Mouse (Mus musculus) Patski (cell line): ENCODE data around the gene H2-T23. TPM values are rescaled to one million over a fixed set of nuclear protein-coding genes. Genes with fewer than 3 reads are reported as not detected.

ENCODE experiments used
- ATAC-seq: fragments of 100-300 bp; one replicate; pipeline ENCODE4 v1.8.0; 2021
- CTCF ChIA-PET: fragments of 350-600 bp; sonication (Branson Sonifier 250); formaldehyde crosslinking; loops from one replicate; lab custom pipeline; 2022; ENCODE audit warnings: inconsistent platforms; lab: Charles Lee
- POLR2A ChIA-PET: fragments of 350-600 bp; sonication (Branson Sonifier 250); formaldehyde crosslinking; loops from one replicate; lab custom pipeline; 2022; ENCODE audit warnings: antibody characterized with exemption, inconsistent platforms; lab: Charles Lee
- DNase-seq: peaks from one replicate; pipeline ENCODE4 v3.0.0-alpha.2; 2011; ENCODE audit warnings: low read depth, low spot score
- H3K27me3 ChIP-seq: fragments of 371-371 bp; one replicate; pipeline ENCODE4 v1.5.1; 2021
- CTCF ChIP-seq: fragments of 100-300 bp; IDR thresholded peaks from one replicate; pipeline ENCODE4 v1.5.1; 2021
- in situ Hi-C: fragments of 300-500 bp; cut with MboI; formaldehyde crosslinking; loops from 3 replicates; pipeline ENCODE4 v1.11.1; 2018; ENCODE audit warnings: low pct_unique_long_range_greater_than_20kb, mixed read lengths
- polyA plus RNA-seq: library from polyadenylated mRNA; unstranded; gene quantifications from one replicate; pipeline ENCODE4 v1.2.3, GENCODE M21; 2021

The H2-T23 gene
- polyA plus RNA-seq, 1 experiment from 2014 or later = 28.3 TPM

- CTCF ChIA-PET = interaction anchor here (0.7 to 5.4 kb wide), 27 partner anchors 9 to 195 kb away, joined by 3 to 74 read pairs (median 6); partner anchors contain the start of genes Gm6034, Gnl1, H2-T22 and H2-T24
- H3K27me3 ChIP-seq = no peaks in the 10 kb centered on the region
- ATAC-seq (peak; percentile 65), DNase-seq (peak; percentile 54)
- POLR2A ChIA-PET = interaction anchor here (0.7 to 1.4 kb wide), 4 partner anchors 11 to 75 kb away, joined by 3 to 6 read pairs (median 4); partner anchors contain the start of genes Gnl1 and Prr3
- in situ Hi-C loops = loop anchor here (5.0 kb wide), 1 partner anchor 57 kb away; no protein-coding TSS in a partner anchor
- TF ChIP-seq CTCF = no peak
Measured at GRCm38 (mm10) chr17:35994175-35994878, 38.3 kb downstream of the H2-T23 start.

GRCm38 (mm10) chr17:35993675-35994074, 39.0 kb downstream of the H2-T23 start:
- ATAC-seq (peak; percentile 68), DNase-seq (no peak)
- ChIA-PET POLR2A (interaction anchor here (0.9 to 1.4 kb wide), 4 partner anchors 10 to 74 kb away, joined by 3 to 6 read pairs (median 4); partner anchors contain the start of genes Gnl1 and Prr3), CTCF (interaction anchor here (0.6 to 5.4 kb wide), 30 partner anchors 10 to 195 kb away, joined by 3 to 74 read pairs (median 5); partner anchors contain the start of genes Gm6034, Gnl1, H2-T22 and H2-T24)
- TF ChIP-seq CTCF = peak; percentile 99
- H3K27me3 ChIP-seq = no peaks in the 10 kb centered on the region
- in situ Hi-C loops = loop anchor here (5.0 kb wide), 1 partner anchor 56 kb away; no protein-coding TSS in a partner anchor

GRCm38 (mm10) chr17:35991781-35992180, 40.9 kb downstream of the H2-T23 start:
- ChIA-PET CTCF (interaction anchor here (1.3 to 5.4 kb wide), 3 partner anchors 10 to 69 kb away, joined by 4 to 74 read pairs (median 62); partner anchors contain the start of genes Gnl1 and Prr3), POLR2A (interaction anchor here (1.0 kb wide), 1 partner anchor 11 kb away, joined by 4 read pairs; the partner anchor contains the start of gene Prr3)
- no peak for DNase-seq
- no peaks in the 10 kb centered on the region for H3K27me3 ChIP-seq
- in situ Hi-C loops = loop anchor here (5.0 kb wide), 1 partner anchor 54 kb away; no protein-coding TSS in a partner anchor
- ATAC-seq = no peak
- TF ChIP-seq CTCF = no peak

- DNase-seq (no peak), ATAC-seq (no peak)
- in situ Hi-C loops = no loop called here
- no peaks in the 10 kb centered on the region for H3K27me3 ChIP-seq
- CTCF ChIA-PET = interaction anchor here (1.2 to 6.8 kb wide), 3 partner anchors 11 to 44 kb away, joined by 4 to 62 read pairs (median 4); no protein-coding TSS in a partner anchor
- POLR2A ChIA-PET = interaction anchor here (1.1 kb wide), 1 partner anchor 11 kb away, joined by 3 read pairs; no protein-coding TSS in a partner anchor
- TF ChIP-seq CTCF = no peak
Measured at GRCm38 (mm10) chr17:35981776-35982175, 50.9 kb downstream of the H2-T23 start.

GRCm38 (mm10) chr17:35980363-35980754, 52.3 kb downstream of the H2-T23 start:
- H3K27me3 ChIP-seq = no peaks in the 10 kb centered on the region
- ChIA-PET POLR2A (interaction anchor here (0.6 to 1.4 kb wide), 4 partner anchors 11 to 18 kb away, joined by 3 to 6 read pairs (median 4); no protein-coding TSS in a partner anchor), CTCF (interaction anchor here (1.3 to 6.8 kb wide), 2 partner anchors 13 to 80 kb away, joined by 3 to 62 read pairs; no protein-coding TSS in a partner anchor)
- DNase-seq (no peak), ATAC-seq (peak; percentile 8)
- in situ Hi-C loops = no loop called here
- TF ChIP-seq CTCF = no peak

Other genes starting within 250 kb of the H2-T23 start
- gene Ier3, start 211.2 kb downstream of the H2-T23 start, polyA plus RNA-seq = 149 TPM
- gene Flot1, start 209.6 kb downstream of the H2-T23 start, polyA plus RNA-seq = 308 TPM
- gene Tubb5, start 194.5 kb downstream of the H2-T23 start, polyA plus RNA-seq = 608 TPM
- 23.9 TPM for gene Mdc1, start 191.3 kb downstream of the H2-T23 start, polyA plus RNA-seq
- gene Nrm, start 171.5 kb downstream of the H2-T23 start, polyA plus RNA-seq = 13.5 TPM
- gene Ppp1r18, start 167.3 kb downstream of the H2-T23 start, polyA plus RNA-seq = 74.3 TPM
- 68.9 TPM for gene Dhx16, start 153.0 kb downstream of the H2-T23 start, polyA plus RNA-seq
- 61.5 TPM for gene 2310061I04Rik, start 135.4 kb downstream of the H2-T23 start, polyA plus RNA-seq
- gene Atat1, start 122.8 kb downstream of the H2-T23 start, polyA plus RNA-seq = 42.6 TPM
- 83.0 TPM for gene Mrps18b, start 116.5 kb downstream of the H2-T23 start, polyA plus RNA-seq
- gene Ppp1r10, start 116.4 kb downstream of the H2-T23 start, polyA plus RNA-seq = 41.2 TPM
- 110 TPM for gene Abcf1, start 63.1 kb downstream of the H2-T23 start, polyA plus RNA-seq
- gene Gnl1, start 53.0 kb downstream of the H2-T23 start, polyA plus RNA-seq = 74.4 TPM
- 39.1 TPM for gene Prr3, start 52.6 kb downstream of the H2-T23 start, polyA plus RNA-seq
- 0.31 TPM for gene H2-T24, start 12.3 kb downstream of the H2-T23 start, polyA plus RNA-seq
- gene H2-T22, start 9.9 kb upstream of the H2-T23 start, polyA plus RNA-seq = 24.8 TPM
- not detected for gene Gm6034, start 10.1 kb upstream of the H2-T23 start, polyA plus RNA-seq
- 9.1 TPM for gene Gm11127, start 25.5 kb upstream of the H2-T23 start, polyA plus RNA-seq
- 0.06 TPM for gene Gm19684, start 88.8 kb upstream of the H2-T23 start, polyA plus RNA-seq
- not detected for gene Gm7030, start 96.6 kb upstream of the H2-T23 start, polyA plus RNA-seq
- not detected for gene Gm8909, start 135.7 kb upstream of the H2-T23 start, polyA plus RNA-seq
- not detected for gene H2-T3, start 157.4 kb upstream of the H2-T23 start, polyA plus RNA-seq
- 41.5 TPM for gene Rpp21, start 225.2 kb upstream of the H2-T23 start, polyA plus RNA-seq
- gene Trim39, start 239.4 kb upstream of the H2-T23 start, polyA plus RNA-seq = 21.0 TPM